Mouse (Mus musculus) bone marrow macrophage, adult 2 months (primary cell): ENCODE measurements around the gene Fxr2.

Source experiments
- CTCF ChIP-seq: IDR thresholded peaks from 2 replicates; pipeline ENCODE4 v1.5.1; 2012; ENCODE audit warnings: low read depth, mild to moderate bottlenecking, low read length, moderate library complexity
- POLR2A ChIP-seq: IDR thresholded peaks from 2 replicates; pipeline ENCODE4 v1.6.1; 2012; ENCODE audit warnings: mild to moderate bottlenecking, low read depth, low read length, borderline replicate concordance

- TF ChIP-seq POLR2A (no peak), CTCF (no peak)
These were observed 32.7 kb downstream of the Fxr2 start for GRCm38 (mm10) chr11:69665457-69665960.
